Mouse (Mus musculus): Measurements from ENCODE around the gene Pom121.
A peak's percentile ranks its signal among the peaks of the same experiment; 100 is the strongest.

Pom121 gene

DNA sequence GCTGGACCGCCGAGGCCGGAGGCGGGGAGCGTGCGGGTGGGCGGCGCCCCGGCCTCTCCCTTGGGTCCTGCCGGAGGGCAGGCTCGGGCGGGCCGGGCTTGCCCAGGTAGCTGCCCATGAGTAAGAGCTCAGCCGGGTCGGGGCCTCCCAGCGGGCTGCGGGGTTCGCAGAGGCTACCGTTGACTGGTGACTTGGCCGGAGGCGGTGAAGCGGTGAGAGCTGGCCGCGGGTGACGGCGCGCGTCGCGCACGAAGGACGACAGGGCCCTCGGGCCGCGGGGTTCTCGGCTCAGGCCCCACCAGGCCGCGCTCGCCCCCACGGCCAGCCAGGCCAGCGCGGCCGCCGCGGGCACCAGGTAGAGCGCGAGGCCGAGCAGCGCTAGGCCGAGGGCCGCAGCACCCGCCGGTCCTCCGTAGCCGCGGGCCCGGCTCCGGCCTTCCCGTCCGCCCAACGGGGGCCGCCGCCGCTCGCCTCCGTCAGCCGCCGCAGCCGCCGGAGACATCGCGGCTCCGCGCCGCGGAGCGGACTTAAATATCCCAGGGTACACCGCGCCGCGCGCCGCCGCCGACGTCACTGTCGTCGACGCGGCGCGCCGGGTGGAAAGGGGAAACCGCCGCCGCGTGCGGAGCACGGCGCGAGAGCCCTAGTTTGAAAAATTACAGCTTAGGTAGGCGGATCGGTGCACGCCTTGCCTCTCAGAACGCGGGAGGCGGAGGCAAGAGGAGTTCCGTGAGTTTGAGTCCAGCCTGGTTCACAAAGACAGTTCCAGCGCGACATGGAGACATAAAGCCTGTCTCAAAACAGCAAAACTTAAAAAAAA lies at the start of gene Pom121:
Gene Pom121 (minus strand): TSS at position 543 of the 820 bp plus-strand sequence.
- peak; percentile 91 for DNase-seq (ENCODE audit: low read depth, low spot score)

DNA sequence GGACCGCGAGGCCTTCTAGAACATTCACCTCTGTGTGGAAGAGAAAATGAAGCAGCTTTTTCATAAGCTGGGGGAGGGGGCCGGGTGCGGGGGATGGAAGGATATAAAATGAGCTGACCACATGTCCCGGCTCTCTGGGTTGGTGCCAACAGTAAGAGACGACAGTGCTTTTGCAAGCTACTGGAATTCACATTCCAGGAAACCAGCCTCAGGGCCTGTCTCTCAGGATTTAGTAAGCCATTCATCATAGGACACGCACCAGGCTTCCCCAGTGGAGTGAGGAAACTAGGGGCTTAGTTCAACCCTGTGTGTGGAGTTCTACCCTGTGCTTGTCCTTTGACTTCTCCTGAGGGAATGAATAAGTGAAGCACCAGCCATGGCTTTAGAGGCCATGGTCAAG lies 48.1 kb upstream of the Pom121 start:
- no peak for DNase-seq (ENCODE audit: low read depth, low spot score)

DNA sequence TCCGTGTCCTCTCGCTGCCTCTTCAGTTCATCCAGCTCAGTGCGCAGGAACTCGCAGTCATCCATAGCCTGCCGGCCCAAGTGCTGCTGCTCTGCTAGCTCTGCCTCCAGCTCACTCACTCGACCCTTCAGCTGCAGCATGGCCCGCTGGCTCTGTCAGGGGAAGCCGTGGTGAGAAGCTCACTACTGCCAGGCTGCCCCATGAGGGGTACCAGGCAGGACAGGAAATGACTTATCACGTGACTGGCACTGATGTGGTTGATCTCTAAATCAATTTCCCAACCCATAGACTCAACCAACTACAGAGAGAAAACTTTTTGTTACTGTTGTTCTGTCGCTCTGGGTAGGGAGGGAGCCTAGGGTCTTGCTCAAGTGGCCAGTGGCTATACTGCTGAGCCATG lies 40.7 kb upstream of the Pom121 start:
- no peak for DNase-seq (ENCODE audit: low read depth, low spot score)

- no peak for DNase-seq (ENCODE audit: low read depth, low spot score)
Observed at GRCm38 (mm10) chr5:135433861-135434260, 39.5 kb upstream of the Pom121 start.

GRCm38 (mm10) chr5:135431111-135431510 lies 36.8 kb upstream of the Pom121 start:
- DNase-seq (ENCODE audit: low read depth, low spot score): no peak

DNA sequence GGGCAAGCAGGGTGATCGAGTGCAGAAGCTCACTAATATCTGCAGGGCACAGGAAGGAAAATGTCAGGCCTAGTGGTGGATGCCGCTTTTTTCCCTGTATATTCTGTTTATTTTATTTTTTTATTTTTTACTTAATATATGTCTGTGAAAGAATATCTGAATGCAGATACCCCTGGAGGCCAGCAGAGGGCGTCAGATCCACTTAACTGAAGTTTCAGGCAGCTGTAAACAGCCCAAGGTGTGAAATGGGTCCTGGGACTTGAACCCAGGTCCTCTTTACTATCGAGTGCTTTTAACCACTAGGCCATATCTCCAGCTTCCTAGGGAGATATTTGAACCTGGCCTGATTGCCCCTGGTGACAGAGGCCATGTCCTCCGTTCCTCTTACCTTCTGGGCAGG lies 34.4 kb upstream of the Pom121 start:
- peak; percentile 18 for DNase-seq (ENCODE audit: low read depth, low spot score)

DNA sequence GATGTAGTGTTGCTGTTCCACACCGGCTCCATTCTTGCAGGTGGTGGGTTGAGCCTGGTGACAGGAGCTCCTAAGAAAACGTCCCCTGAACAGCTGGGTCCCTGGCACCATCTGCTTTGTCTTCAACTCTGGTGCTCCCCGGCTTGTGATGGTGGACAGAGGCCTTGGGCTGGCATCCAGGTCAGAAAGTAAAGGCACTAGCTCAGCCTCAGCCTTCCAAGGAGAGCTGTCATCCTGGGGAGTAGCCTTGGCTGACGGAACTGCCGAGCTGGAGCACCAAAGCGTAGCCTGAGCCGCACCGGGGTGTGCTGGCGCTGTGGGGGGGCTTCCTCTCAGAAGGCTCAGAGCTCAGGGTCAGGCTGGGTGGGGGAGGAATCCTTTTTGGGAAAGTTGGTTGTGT lies 15.9 kb upstream of the Pom121 start:
- no peak for DNase-seq (ENCODE audit: low read depth, low spot score)

DNA sequence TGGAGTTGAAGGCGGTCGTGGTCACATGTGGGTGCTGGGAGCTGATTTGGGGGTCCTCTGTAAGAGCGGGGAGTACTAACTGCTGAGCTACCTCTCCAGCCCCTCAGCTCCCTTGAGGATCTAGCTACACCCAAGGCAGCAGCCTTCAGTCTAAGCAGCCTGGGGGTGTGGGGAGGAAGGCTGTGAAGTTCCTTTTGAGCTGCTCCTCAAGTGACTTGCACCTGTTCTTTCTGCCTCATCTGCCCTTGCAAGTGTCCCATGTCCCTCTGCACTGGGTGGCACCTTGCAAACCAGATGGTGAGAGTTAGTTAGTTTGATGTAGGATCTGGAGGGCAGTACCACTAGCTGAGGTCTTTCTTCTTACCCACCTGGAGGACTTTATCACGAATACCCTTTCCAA lies 13.8 kb upstream of the Pom121 start:
- DNase-seq (ENCODE audit: low read depth, low spot score): no peak

GRCm38 (mm10) chr5:135405437-135405836 lies 11.1 kb upstream of the Pom121 start:
- no peak for DNase-seq (ENCODE audit: low read depth, low spot score)

DNA sequence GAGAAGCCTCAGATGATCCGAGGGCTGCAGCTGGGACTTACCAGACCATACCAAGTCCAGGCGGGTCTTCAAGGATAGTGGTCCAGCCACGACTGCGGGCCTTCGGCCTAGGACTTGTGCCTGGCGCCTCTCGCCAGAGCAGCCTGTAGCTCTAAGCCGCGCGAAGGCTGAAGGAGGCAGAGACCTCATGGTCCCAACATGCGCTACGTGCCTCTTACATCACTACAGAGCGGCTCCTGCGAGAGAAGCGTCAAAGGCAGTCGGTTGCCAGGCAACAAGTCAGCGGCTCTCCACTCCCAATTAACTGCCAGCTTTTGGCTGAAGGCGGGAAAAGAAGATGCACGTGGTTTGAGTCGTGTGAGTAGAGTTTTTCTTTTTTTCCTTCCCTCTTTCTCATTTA lies 10.3 kb upstream of the Pom121 start:
- DNase-seq (ENCODE audit: low read depth, low spot score): peak; percentile 89

- peak; percentile 89 for DNase-seq (ENCODE audit: low read depth, low spot score)
Observed at GRCm38 (mm10) chr5:135400244-135400643, 5.9 kb upstream of the Pom121 start.

GRCm38 (mm10) chr5:135399382-135399781 lies 5.0 kb upstream of the Pom121 start:
- no peak for DNase-seq (ENCODE audit: low read depth, low spot score)

DNA sequence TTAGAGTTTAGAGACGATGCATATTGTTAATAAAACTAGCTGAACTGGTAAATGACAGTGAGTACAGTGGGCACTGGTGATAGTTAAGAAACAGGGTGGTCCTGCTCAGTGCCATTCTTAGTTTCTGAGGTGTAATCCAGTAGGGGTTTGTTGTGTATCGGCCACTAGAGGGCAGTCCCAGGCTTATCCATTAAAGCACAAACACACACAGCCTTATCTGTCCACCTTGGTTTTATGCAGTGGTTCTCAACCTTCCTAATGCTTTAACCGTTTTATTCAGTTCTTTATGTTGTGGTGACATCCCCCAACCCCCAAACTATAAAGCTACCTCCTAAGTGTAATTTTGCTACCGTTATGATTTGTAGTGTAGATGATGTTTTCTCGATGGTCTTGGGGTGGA lies 1.5 kb upstream of the Pom121 start:
- DNase-seq (ENCODE audit: low read depth, low spot score): peak; percentile 55

GRCm38 (mm10) chr5:135383771-135384170 lies 10.6 kb downstream of the Pom121 start:
- DNase-seq (ENCODE audit: low read depth, low spot score): peak; percentile 22

DNA sequence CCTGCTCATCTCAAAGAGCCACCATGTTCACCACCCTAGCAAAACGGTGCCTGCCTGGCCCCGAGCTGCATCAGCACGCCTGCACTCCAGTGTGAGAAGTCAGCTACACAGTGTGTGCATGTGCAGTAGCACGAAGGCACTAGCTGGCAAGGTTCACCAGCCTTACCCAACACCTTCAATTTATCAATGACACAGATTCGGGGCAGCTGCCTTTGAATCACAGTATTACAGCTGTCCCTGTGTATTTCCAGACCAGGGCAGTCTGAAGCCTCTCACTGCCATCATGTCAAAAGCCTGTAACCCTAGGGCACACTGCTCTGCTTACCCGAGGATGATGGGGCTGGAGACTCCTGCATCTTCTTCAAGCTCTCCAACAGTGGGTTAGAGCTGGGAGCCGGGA lies 11.6 kb downstream of the Pom121 start:
- no peak for DNase-seq (ENCODE audit: low read depth, low spot score)

GRCm38 (mm10) chr5:135381356-135381925 lies 12.9 kb downstream of the Pom121 start:
- no peak for DNase-seq (ENCODE audit: low read depth, low spot score)

DNA sequence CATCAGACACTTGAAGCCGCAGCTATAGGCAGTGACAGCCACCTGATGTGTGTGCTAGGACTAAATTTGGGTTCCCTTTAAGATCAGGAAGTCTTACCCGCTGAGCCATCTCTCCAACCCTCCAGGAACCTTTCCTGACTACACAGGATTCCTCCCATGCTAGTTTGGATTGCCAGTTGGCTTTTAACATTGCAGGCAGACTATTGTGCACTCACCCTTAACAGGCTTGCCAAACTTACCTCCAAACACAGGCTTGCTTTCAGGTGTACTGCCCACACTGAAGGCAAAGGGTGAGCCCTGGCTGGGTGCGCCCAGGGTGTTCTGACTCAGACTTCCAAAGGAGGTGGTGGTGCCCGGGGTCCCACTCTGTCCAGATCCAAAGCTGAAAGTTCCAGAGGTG lies 13.7 kb downstream of the Pom121 start:
- DNase-seq (ENCODE audit: low read depth, low spot score): no peak

DNA sequence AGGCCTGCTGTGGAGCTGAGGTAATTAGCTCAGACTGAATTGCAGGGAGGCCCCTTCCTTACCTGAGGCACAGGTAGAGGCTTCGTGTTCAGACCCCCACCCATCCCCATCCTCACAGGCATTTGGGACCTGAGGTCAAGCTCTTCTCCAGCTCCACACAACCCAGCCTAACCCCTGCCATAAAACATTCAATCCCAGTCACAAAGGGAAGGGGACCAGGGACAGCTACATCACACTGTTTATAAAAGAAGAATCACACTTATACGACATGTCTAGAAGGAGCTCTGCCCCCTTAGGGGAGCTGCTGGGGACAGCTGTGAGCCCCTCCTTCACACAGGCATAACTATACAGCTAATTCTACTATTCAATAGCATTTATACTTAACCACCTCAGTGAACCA lies 18.0 kb downstream of the Pom121 start:
- DNase-seq (ENCODE audit: low read depth, low spot score): no peak

GRCm38 (mm10) chr5:135375167-135375566 lies 19.2 kb downstream of the Pom121 start:
- peak; percentile 44 for DNase-seq (ENCODE audit: low read depth, low spot score)

GRCm38 (mm10) chr5:135373601-135374000 lies 20.7 kb downstream of the Pom121 start:
- DNase-seq (ENCODE audit: low read depth, low spot score): no peak

DNA sequence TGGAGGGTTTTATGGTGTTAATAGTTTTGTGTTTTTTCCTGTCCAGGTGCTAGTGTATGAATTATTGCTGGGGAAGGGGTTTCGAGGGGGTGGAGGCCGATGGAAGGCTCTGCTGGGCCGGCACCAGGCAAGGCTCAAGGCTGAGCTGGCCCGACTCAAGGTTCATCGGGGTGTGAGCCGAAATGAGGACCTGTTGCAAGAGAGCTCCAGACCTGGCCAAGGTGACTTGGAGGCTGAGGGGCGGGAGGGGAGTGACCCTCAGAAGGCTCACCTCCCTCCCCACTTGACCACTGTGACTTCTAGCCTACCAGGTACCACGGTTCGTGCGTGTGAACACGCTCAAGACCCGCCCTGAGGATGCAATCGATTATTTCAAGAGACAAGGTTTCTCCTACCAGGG lies 23.2 kb downstream of the Pom121 start:
- no peak for DNase-seq (ENCODE audit: low read depth, low spot score)

- DNase-seq (ENCODE audit: low read depth, low spot score): peak; percentile 98
Observed at GRCm38 (mm10) chr5:135369787-135370654, 24.3 kb downstream of the Pom121 start, which contains the start of gene Nsun5. TSS of gene Nsun5 (plus strand) at chr5:135369953.
